Mouse (Mus musculus) heart, postnatal 25 days (tissue): ENCODE results near the gene Brd9. TPM values are rescaled to one million over a fixed set of nuclear protein-coding genes. Genes with fewer than 3 reads are reported as not detected.
"Not testable (repeated sequence)": the region's sequence is repeated elsewhere in the genome, so short reads cannot be mapped to it uniquely, and the experiment has no call there.

ENCODE experiments used
- DNase-seq: peaks from one replicate; pipeline ENCODE4 v3.0.0; 2022; ENCODE audit warnings: low spot score
- intact Hi-C: fragments of 180-260 bp; cut with DNase I; formaldehyde crosslinking; loops from one replicate; pipeline ENCODE4 v1.15.1; 2025
- microRNA-seq: library from miRNA; unstranded; fragments of <30 nt; microRNA quantifications from one replicate; pipeline ENCODE4 v1.2.0, GENCODE M21; 2022
- total RNA-seq, 2 experiments: library from RNA; stranded (reverse); gene quantifications; 2 replicates each; pipeline ENCODE4 v1.2.3; 2021

The Brd9 gene
- total RNA-seq, 2 experiments from 2014 or later, result 22.9 to 23.9 TPM

- DNase-seq, result no peak
- intact Hi-C loops, result no loop called here
These were observed 39.3 kb downstream of the Brd9 start for GRCm38 (mm10) chr13:73976935-73977334.

- intact Hi-C loops, result no loop called here
- DNase-seq, result no peak
These were observed 52.7 kb downstream of the Brd9 start for GRCm38 (mm10) chr13:73990325-73990724.

DNA sequence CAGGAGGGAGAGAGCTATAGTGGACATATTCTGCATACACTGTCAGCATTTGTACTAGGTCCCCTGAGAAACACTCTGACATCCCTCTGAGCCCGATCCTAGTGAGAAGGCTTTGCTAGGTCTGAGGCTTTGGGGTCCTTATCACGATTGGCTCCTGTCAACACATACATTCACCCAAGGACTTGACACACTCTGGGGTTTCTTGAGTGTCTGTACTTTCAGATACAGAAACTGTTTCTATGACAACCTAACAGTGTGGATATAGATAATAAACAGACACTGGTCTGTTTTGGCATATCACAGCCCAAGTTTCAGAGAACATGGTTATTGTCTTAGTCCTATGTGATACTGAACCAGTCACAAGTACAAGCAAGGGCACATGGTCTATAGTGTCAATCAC, 53.1 kb downstream of the Brd9 start:
- intact Hi-C loops, result no loop called here
- DNase-seq, result no peak

GRCm38 (mm10) chr13:73991267-73991666, 53.7 kb downstream of the Brd9 start:
- intact Hi-C loops, result no loop called here
- DNase-seq, result peak; percentile 41

DNA sequence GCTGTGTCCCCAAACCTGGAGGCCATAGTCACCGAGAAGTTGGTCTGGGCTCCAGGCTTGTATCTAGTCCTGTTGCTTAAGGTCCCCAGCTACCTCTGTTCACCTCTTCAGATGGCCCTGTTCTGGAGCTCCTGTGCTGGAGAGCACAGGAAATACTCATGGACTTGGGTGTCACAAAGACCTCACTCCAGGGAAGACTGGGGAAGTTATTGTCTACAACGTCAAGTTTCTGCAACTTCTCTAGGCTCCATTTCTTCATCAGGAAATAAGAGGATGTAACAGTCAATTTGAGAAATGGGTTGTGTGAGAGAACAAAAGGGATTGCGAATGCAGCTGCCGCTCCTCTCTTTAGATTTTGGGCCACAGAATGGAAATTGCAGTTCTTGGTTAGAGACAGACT, 58.8 kb downstream of the Brd9 start:
- no peak for DNase-seq
- intact Hi-C loops, result no loop called here

DNA sequence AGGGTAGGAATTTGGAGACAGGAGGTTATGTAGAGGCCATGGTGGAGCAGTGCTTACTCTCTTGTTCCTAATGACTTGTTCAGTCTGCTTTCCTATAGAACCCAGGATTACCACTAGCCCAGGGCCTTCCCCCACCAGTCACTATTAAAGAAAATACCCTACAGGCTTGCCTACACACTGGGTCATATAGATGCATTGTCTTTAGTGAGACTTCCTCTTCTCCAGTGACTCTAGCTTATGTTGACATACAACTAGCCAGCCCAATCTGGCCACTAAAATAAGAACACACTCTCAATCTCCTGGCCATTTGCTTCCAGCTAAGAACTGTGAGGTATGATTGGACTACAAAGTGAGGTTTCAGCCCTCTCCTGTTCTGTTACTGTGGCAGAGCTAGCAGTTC, 62.9 kb downstream of the Brd9 start:
- intact Hi-C loops, result no loop called here
- DNase-seq, result no peak

GRCm38 (mm10) chr13:74000961-74001360, 63.4 kb downstream of the Brd9 start:
- intact Hi-C loops, result no loop called here
- no peak for DNase-seq

- intact Hi-C loops, result no loop called here
These were observed 63.9 kb downstream of the Brd9 start for GRCm38 (mm10) chr13:74001492-74001891.

DNA sequence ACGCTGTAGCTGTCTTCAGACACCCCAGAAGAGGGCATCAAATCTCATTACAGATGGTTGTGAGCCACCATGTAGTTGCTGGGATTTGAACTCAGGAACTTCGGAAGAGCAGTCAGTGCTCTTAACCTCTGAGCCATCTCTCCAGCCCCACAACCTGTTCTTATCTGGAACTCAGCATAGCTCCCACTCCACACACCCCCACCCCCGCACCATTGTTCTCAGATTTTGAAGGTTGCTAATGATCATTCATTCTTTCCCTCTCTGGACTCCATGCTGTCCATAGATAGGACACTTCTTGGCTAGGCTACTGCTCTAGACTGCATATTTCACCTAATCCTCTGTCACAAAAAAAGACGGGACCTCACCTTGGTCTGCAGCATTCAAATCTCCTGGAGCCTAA, 69.3 kb downstream of the Brd9 start:
- not testable (repeated sequence) for DNase-seq
- intact Hi-C loops, result loop anchor here (5.0 kb wide), 1 partner anchor 55 kb away; the partner anchor contains the start of gene Cep72

More at GRCm38 (mm10) chr13:74001492-74001891, 63.9 kb downstream of the Brd9 start:
- no peak for DNase-seq

- intact Hi-C loops, result loop anchor here (5.0 kb wide), 1 partner anchor 54 kb away; the partner anchor contains the start of gene Cep72
- not testable (repeated sequence) for DNase-seq
These were observed 70.6 kb downstream of the Brd9 start for GRCm38 (mm10) chr13:74008216-74008615.

GRCm38 (mm10) chr13:74008948-74009718, 71.5 kb downstream of the Brd9 start, which contains the start of gene Tppp:
Gene Tppp (plus strand): TSS chr13:74009407.
- peak; percentile 92 for DNase-seq
- intact Hi-C loops, result loop anchor here (1.0 to 5.0 kb wide), 2 partner anchors 38 to 53 kb away; partner anchors contain the start of gene Cep72

GRCm38 (mm10) chr13:74009791-74010614, 72.4 kb downstream of the Brd9 start:
- intact Hi-C loops, result loop anchor here (1.0 to 5.0 kb wide), 2 partner anchors 39 to 52 kb away; partner anchors contain the start of gene Cep72
- DNase-seq, result peak; percentile 49

Small RNA genes lying within 50 kb of the gene (microRNA-seq; reads per million reads assigned to microRNA genes)
- gene Gm25197, result not detected

Other genes starting within 250 kb of the Brd9 start
- not detected for gene Slc6a19, start 232.9 kb upstream of the Brd9 start, total RNA-seq
- gene Slc12a7, start 204.7 kb upstream of the Brd9 start, total RNA-seq, result 100 to 1,000 TPM; 162 to 182 TPM
- gene Nkd2, start 90.2 kb upstream of the Brd9 start, total RNA-seq, result 1 to 10 TPM; 1.2 TPM
- under 1 TPM; 0.17 to 0.39 TPM for gene Trip13, start within 50 bp of the Brd9 start, total RNA-seq
- gene Zdhhc11, start 26.0 kb downstream of the Brd9 start, total RNA-seq, result not detected
- 10 to 100 TPM; 20.7 to 21.3 TPM for gene Tppp, start 71.6 kb downstream of the Brd9 start, total RNA-seq
- 1 to 10 TPM in 1 of 2 experiments, under 1 TPM in 1; 0.65 to 1.5 TPM for gene Cep72, start 124.5 kb downstream of the Brd9 start, total RNA-seq
- under 1 TPM; 0.34 to 0.70 TPM for gene Slc9a3, start 183.6 kb downstream of the Brd9 start, total RNA-seq